Mouse (Mus musculus): ENCODE results near the gene Ppp4r1. TPM values are rescaled to one million over a fixed set of nuclear protein-coding genes. Genes with fewer than 3 reads are reported as not detected.

Gene Ppp4r1
- total and polyA plus RNA-seq, 3 experiments, result 12.9 to 17.1 (median 13.6) TPM

DNA sequence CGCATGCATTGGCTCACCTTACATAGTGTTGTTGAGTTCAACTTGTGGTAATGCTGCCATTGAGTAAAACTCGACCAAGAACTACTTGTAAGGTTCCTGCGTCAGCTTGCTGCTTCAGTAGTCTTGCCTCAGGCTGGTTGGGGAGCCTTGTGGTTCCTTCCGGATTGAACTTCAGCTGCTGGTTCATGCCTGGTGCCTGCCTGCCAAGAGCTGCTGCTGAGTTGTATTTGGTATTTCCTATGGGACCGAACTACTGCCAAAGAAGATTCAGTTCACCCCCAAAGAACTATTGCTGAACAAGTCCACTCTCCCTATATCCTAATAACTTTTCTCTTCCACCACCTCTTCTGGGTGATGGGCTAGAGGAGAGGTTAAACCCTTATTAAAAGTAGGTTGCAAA lies 107.1 kb downstream of the Ppp4r1 start:
- TF ChIP-seq USF1 (IDR thresholded peaks at IDR 0.05; ENCODE audit: low read depth, low read length) (no peak), IRF4 (IDR thresholded peaks at IDR 0.05; ENCODE audit: low read depth, low read length) (no peak), POLR2AphosphoS2 (IDR thresholded peaks at IDR 0.05; ENCODE audit: low read depth, low read length) (no peak), TBP (conservative IDR thresholded peaks at IDR 0.05; ENCODE audit: low read depth, low read length) (no peak), USF2 (conservative IDR thresholded peaks at IDR 0.05; ENCODE audit: low read depth, low read length) (no peak), POLR2A (IDR thresholded peaks at IDR 0.05; ENCODE audit: low read depth, low read length) (no peak), CTCF (conservative IDR thresholded peaks at IDR 0.05 in 1 of 2, IDR thresholded peaks at IDR 0.05 in 1 of 2; ENCODE audit: low read depth in 2 of 2, low read length in 2 of 2) (no peak), CHD2 (IDR thresholded peaks at IDR 0.05; ENCODE audit: low read length) (no peak), SIN3A (IDR thresholded peaks at IDR 0.05; ENCODE audit: low read length) (no peak)
- H3K4me3 ChIP-seq (replicated peaks in 1 of 3; ENCODE audit: low read depth in 2 of 3, low read length in 2 of 3, poor library complexity in 1 of 3), result no peak overlapping the region
- no peak overlapping the region for H3K4me2 ChIP-seq (ENCODE audit: insufficient read depth, low read depth, poor library complexity, severe bottlenecking)
- peaks cover 0 to 10% of the 10 kb centered on the region in 2 experiments; a peak in 2 of 4 replicates for H3K4me1 ChIP-seq (ENCODE audit: control insufficient read depth in 1 of 2, insufficient read depth in 2 of 2)
- H3K9ac ChIP-seq (ENCODE audit: insufficient read depth, low read depth), result no peak overlapping the region
- no peak overlapping the region for H3K27ac ChIP-seq (ENCODE audit: insufficient read depth, low read depth)
- in situ Hi-C loops (cut with MboI; ENCODE audit: low pct_ligation_motif_present, low pct_unique_long_range_greater_than_20kb, low sequenced_read_pairs) (loop anchor here (10.0 kb wide), 1 partner anchor 225 kb away; the partner anchor contains the start of gene Washc1), dilution Hi-C loops (cut with MboI; ENCODE audit: extremely low pct_ligation_motif_present, extremely low pct_unique_long_range_greater_than_20kb, low sequenced_read_pairs) (no loop called here)
- no peaks in the 10 kb centered on the region for H3K36me3 ChIP-seq (replicated peaks in 1 of 2; ENCODE audit: control insufficient read depth in 1 of 2, insufficient read depth in 1 of 2, low read length in 1 of 2)
- no peaks in the 10 kb centered on the region for H3K27me3 ChIP-seq (replicated peaks)
- H3K9me3 ChIP-seq (replicated peaks; ENCODE audit: low read length), result no peaks in the 10 kb centered on the region
- no peak for DNase-seq (ENCODE audit: extremely low read depth)
- H3K79me2 ChIP-seq (replicated peaks; ENCODE audit: control insufficient read depth, extremely low read depth, insufficient read depth, poor library complexity, severe bottlenecking), result no peaks in the 10 kb centered on the region

Other genes starting within 250 kb of the Ppp4r1 start
- gene Tmem232, start 241.8 kb upstream of the Ppp4r1 start, total RNA-seq (2012; rRNA removed), result not detected in 2 replicates
- gene Tmem232, start 241.8 kb upstream of the Ppp4r1 start, total RNA-seq (2014; rRNA removed), result not detected in 2 replicates
- gene Tmem232, start 241.8 kb upstream of the Ppp4r1 start, polyA plus RNA-seq (2012; ENCODE audit: insufficient read length, low read depth), result 0.16 TPM in 1 of 2 replicates, not detected in the other
- 51.4 and 61.7 TPM in 2 replicates for gene Vapa, start 169.0 kb upstream of the Ppp4r1 start, total RNA-seq (2012; rRNA removed)
- 151 and 170 TPM in 2 replicates for gene Vapa, start 169.0 kb upstream of the Ppp4r1 start, total RNA-seq (2014; rRNA removed)
- gene Vapa, start 169.0 kb upstream of the Ppp4r1 start, polyA plus RNA-seq (2012; ENCODE audit: insufficient read length, low read depth), result 143 and 158 TPM in 2 replicates
- not detected in 2 replicates for gene Txndc2, start 140.4 kb upstream of the Ppp4r1 start, total RNA-seq (2012; rRNA removed)
- gene Txndc2, start 140.4 kb upstream of the Ppp4r1 start, total RNA-seq (2014; rRNA removed), result not detected in 2 replicates
- gene Txndc2, start 140.4 kb upstream of the Ppp4r1 start, polyA plus RNA-seq (2012; ENCODE audit: insufficient read length, low read depth), result not detected in 2 replicates
- gene Rab31, start 9.8 kb upstream of the Ppp4r1 start, total RNA-seq (2012; rRNA removed), result 2.8 and 3.2 TPM in 2 replicates
- gene Rab31, start 9.8 kb upstream of the Ppp4r1 start, total RNA-seq (2014; rRNA removed), result 0.82 and 1.2 TPM in 2 replicates
- gene Rab31, start 9.8 kb upstream of the Ppp4r1 start, polyA plus RNA-seq (2012; ENCODE audit: insufficient read length, low read depth), result 0.48 and 0.79 TPM in 2 replicates
- gene Ralbp1, start 103.2 kb downstream of the Ppp4r1 start, total RNA-seq (2012; rRNA removed), result 22.8 and 26.5 TPM in 2 replicates
- 27.2 and 28.1 TPM in 2 replicates for gene Ralbp1, start 103.2 kb downstream of the Ppp4r1 start, total RNA-seq (2014; rRNA removed)
- gene Ralbp1, start 103.2 kb downstream of the Ppp4r1 start, polyA plus RNA-seq (2012; ENCODE audit: insufficient read length, low read depth), result 25.3 and 25.9 TPM in 2 replicates
- 17.4 and 18.2 TPM in 2 replicates for gene Twsg1, start 168.7 kb downstream of the Ppp4r1 start, total RNA-seq (2012; rRNA removed)
- gene Twsg1, start 168.7 kb downstream of the Ppp4r1 start, total RNA-seq (2014; rRNA removed), result 12.0 and 12.6 TPM in 2 replicates
- 12.5 and 13.4 TPM in 2 replicates for gene Twsg1, start 168.7 kb downstream of the Ppp4r1 start, polyA plus RNA-seq (2012; ENCODE audit: insufficient read length, low read depth)